Mouse (Mus musculus): Measurements from ENCODE around the gene Tmem177. TPM values are rescaled to one million over a fixed set of nuclear protein-coding genes. Genes with fewer than 3 reads are reported as not detected.

The Tmem177 gene
- polyA plus RNA-seq, 1 experiment: 3.6 TPM

GRCm38 (mm10) chr1:119892933-119893332, 20.1 kb downstream of the Tmem177 start:
- TF ChIP-seq POLR2A (IDR thresholded peaks at IDR 0.05; ENCODE audit: low read depth, low read length): no peak
- no peak for TF ChIP-seq CTCF (IDR thresholded peaks at IDR 0.05; ENCODE audit: borderline replicate concordance, insufficient read depth, low read length)
- Histone ChIP-seq H3K27ac (ENCODE audit: insufficient read depth, low read length) (no peak overlapping the region), H3K4me3 (ENCODE audit: insufficient read depth, low read length) (no peak overlapping the region), H3K4me1 (ENCODE audit: control insufficient read depth, insufficient read depth, low read length) (no peaks in the 10 kb centered on the region)

GRCm38 (mm10) chr1:119891865-119892264, 21.1 kb downstream of the Tmem177 start:
- TF ChIP-seq POLR2A (IDR thresholded peaks at IDR 0.05; ENCODE audit: low read depth, low read length) (no peak), CTCF (IDR thresholded peaks at IDR 0.05; ENCODE audit: borderline replicate concordance, insufficient read depth, low read length) (no peak)
- H3K4me3 ChIP-seq (ENCODE audit: insufficient read depth, low read length): no peak overlapping the region
- H3K27ac ChIP-seq (ENCODE audit: insufficient read depth, low read length): no peak overlapping the region
- H3K4me1 ChIP-seq (ENCODE audit: control insufficient read depth, insufficient read depth, low read length): no peaks in the 10 kb centered on the region

- H3K4me1 ChIP-seq (ENCODE audit: control insufficient read depth, insufficient read depth, low read length): no peaks in the 10 kb centered on the region
- TF ChIP-seq POLR2A (IDR thresholded peaks at IDR 0.05; ENCODE audit: low read depth, low read length) (no peak), CTCF (IDR thresholded peaks at IDR 0.05; ENCODE audit: borderline replicate concordance, insufficient read depth, low read length) (no peak)
- no peak overlapping the region for H3K4me3 ChIP-seq (ENCODE audit: insufficient read depth, low read length)
- H3K27ac ChIP-seq (ENCODE audit: insufficient read depth, low read length): no peak overlapping the region
These were observed 21.9 kb downstream of the Tmem177 start for GRCm38 (mm10) chr1:119891149-119891548.

GRCm38 (mm10) chr1:119889347-119889746, 23.7 kb downstream of the Tmem177 start:
- TF ChIP-seq CTCF (IDR thresholded peaks at IDR 0.05; ENCODE audit: borderline replicate concordance, insufficient read depth, low read length) (no peak), POLR2A (IDR thresholded peaks at IDR 0.05; ENCODE audit: low read depth, low read length) (no peak)
- Histone ChIP-seq H3K4me3 (ENCODE audit: insufficient read depth, low read length) (no peak overlapping the region), H3K4me1 (ENCODE audit: control insufficient read depth, insufficient read depth, low read length) (no peaks in the 10 kb centered on the region), H3K27ac (ENCODE audit: insufficient read depth, low read length) (no peak overlapping the region)

GRCm38 (mm10) chr1:119886320-119886719, 26.7 kb downstream of the Tmem177 start:
- TF ChIP-seq CTCF (IDR thresholded peaks at IDR 0.05; ENCODE audit: borderline replicate concordance, insufficient read depth, low read length) (no peak), POLR2A (IDR thresholded peaks at IDR 0.05; ENCODE audit: low read depth, low read length) (no peak)
- Histone ChIP-seq H3K27ac (ENCODE audit: insufficient read depth, low read length) (no peak overlapping the region), H3K4me3 (ENCODE audit: insufficient read depth, low read length) (no peak overlapping the region)

GRCm38 (mm10) chr1:119884272-119884671, 28.7 kb downstream of the Tmem177 start:
- no peaks in the 10 kb centered on the region for H3K4me1 ChIP-seq (ENCODE audit: control insufficient read depth, insufficient read depth, low read length)
- no peak overlapping the region for H3K27ac ChIP-seq (ENCODE audit: insufficient read depth, low read length)
- no peak overlapping the region for H3K4me3 ChIP-seq (ENCODE audit: insufficient read depth, low read length)
- TF ChIP-seq CTCF (IDR thresholded peaks at IDR 0.05; ENCODE audit: borderline replicate concordance, insufficient read depth, low read length) (no peak), POLR2A (IDR thresholded peaks at IDR 0.05; ENCODE audit: low read depth, low read length) (no peak)

More at GRCm38 (mm10) chr1:119886320-119886719, 26.7 kb downstream of the Tmem177 start:
- H3K4me1 ChIP-seq (ENCODE audit: control insufficient read depth, insufficient read depth, low read length): no peaks in the 10 kb centered on the region

- Histone ChIP-seq H3K4me3 (ENCODE audit: insufficient read depth, low read length) (no peak overlapping the region), H3K27ac (ENCODE audit: insufficient read depth, low read length) (no peak overlapping the region), H3K4me1 (ENCODE audit: control insufficient read depth, insufficient read depth, low read length) (no peaks in the 10 kb centered on the region)
- TF ChIP-seq CTCF (IDR thresholded peaks at IDR 0.05; ENCODE audit: borderline replicate concordance, insufficient read depth, low read length) (no peak), POLR2A (IDR thresholded peaks at IDR 0.05; ENCODE audit: low read depth, low read length) (no peak)
These were observed 34.1 kb downstream of the Tmem177 start for GRCm38 (mm10) chr1:119878909-119879308.

- no peak overlapping the region for H3K27ac ChIP-seq (ENCODE audit: insufficient read depth, low read length)
These were observed 35.5 kb downstream of the Tmem177 start for GRCm38 (mm10) chr1:119877469-119877868.

GRCm38 (mm10) chr1:119868395-119869161, 44.4 kb downstream of the Tmem177 start:
- no peak overlapping the region for H3K27ac ChIP-seq (ENCODE audit: insufficient read depth, low read length)

More at GRCm38 (mm10) chr1:119877469-119877868, 35.5 kb downstream of the Tmem177 start:
- Histone ChIP-seq H3K4me1 (ENCODE audit: control insufficient read depth, insufficient read depth, low read length) (no peaks in the 10 kb centered on the region), H3K4me3 (ENCODE audit: insufficient read depth, low read length) (no peak overlapping the region)
- no peak for TF ChIP-seq CTCF (IDR thresholded peaks at IDR 0.05; ENCODE audit: borderline replicate concordance, insufficient read depth, low read length)
- TF ChIP-seq POLR2A (IDR thresholded peaks at IDR 0.05; ENCODE audit: low read depth, low read length): no peak

GRCm38 (mm10) chr1:119867300-119867699, 45.7 kb downstream of the Tmem177 start:
- no peak overlapping the region for H3K4me3 ChIP-seq (ENCODE audit: insufficient read depth, low read length)
- H3K27ac ChIP-seq (ENCODE audit: insufficient read depth, low read length): no peak overlapping the region
- TF ChIP-seq CTCF (IDR thresholded peaks at IDR 0.05; ENCODE audit: borderline replicate concordance, insufficient read depth, low read length): no peak
- no peak for TF ChIP-seq POLR2A (IDR thresholded peaks at IDR 0.05; ENCODE audit: low read depth, low read length)
- H3K4me1 ChIP-seq (ENCODE audit: control insufficient read depth, insufficient read depth, low read length): no peaks in the 10 kb centered on the region

More at GRCm38 (mm10) chr1:119868395-119869161, 44.4 kb downstream of the Tmem177 start:
- TF ChIP-seq CTCF (IDR thresholded peaks at IDR 0.05; ENCODE audit: borderline replicate concordance, insufficient read depth, low read length) (no peak), POLR2A (IDR thresholded peaks at IDR 0.05; ENCODE audit: low read depth, low read length) (no peak)
- no peaks in the 10 kb centered on the region for H3K4me1 ChIP-seq (ENCODE audit: control insufficient read depth, insufficient read depth, low read length)
- H3K4me3 ChIP-seq (ENCODE audit: insufficient read depth, low read length): no peak overlapping the region

All from embryonic fibroblast, embryonic 13.5 days (primary cell).